In the genomic region with DNA sequence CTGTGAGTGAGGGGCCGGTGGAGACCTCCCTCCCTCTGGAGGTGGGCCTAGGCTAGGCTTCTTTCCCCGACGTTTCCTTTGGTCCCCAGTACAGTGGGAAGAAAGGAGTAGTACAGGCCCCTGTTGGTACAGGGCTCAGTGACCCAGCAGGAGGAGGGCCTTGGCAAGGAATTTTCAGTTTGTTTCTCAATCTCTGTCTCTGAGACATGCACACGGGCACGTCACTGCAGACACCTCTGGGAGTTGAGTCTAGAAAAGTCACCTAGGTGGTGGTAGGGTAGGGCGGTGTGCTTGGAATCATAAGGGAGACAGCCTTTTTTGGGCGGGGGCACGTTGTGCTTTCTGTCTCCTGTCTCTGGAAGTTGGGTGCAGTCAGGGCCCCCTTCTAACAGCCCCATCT, we compare ENCODE assay signal across 9 mouse cellular contexts. TPM values are rescaled to one million over a fixed set of nuclear protein-coding genes. Genes with fewer than 3 reads are reported as not detected.
DNase-seq lines count a peak whose midpoint lies in the region; ATAC-seq lines count a peak whose summit lies in the region.
"Had no signal": no experiment of that assay in that cellular context is flagged by ENCODE, and none has a peak within 500 bp of the region (broad histone marks: within the 10 kb centered on the region; RNA-seq: fewer than 3 reads in every experiment).

No protein-coding gene starts in this region.

- DNase-seq in adrenal gland, adult (ENCODE audit: inconsistent age in 2 of 2, low spot score in 1 of 2): peak; percentile 53 to 88
- DNase-seq in adrenal gland, postnatal 25 days: no peak
- peak; percentile 68 for DNase-seq in NIH3T3 (ENCODE audit: low read depth)
- no peak for DNase-seq in limb, embryonic 10.5 days (ENCODE audit: low spot score)
- peak; percentile 4 for DNase-seq in naive thymus-derived CD4-positive, alpha-beta T cell, adult 2 months (ENCODE audit: low read depth)
- no peak for DNase-seq in c-Kit-positive CD71-positive TER-119-positive erythroid progenitor cells, embryonic 14.5 days (ENCODE audit: low spot score)

- WGBS in heart, embryonic 12.5 days: 14% methylated on average over 8 of the region's 8 CpGs
- 18% methylated on average over 8 of the region's 8 CpGs for whole genome bisulfite sequencing in limb, embryonic 10.5 days

- no peaks in the 10 kb centered on the region for H3K27me3 ChIP-seq in heart, embryonic 12.5 days (replicated peaks)
- no peaks in the 10 kb centered on the region for H3K27me3 ChIP-seq in limb, embryonic 10.5 days (ENCODE audit: low read depth, poor library complexity, severe bottlenecking)

- peak overlapping the region; percentile 95 for H3K27ac ChIP-seq in heart, embryonic 12.5 days (ENCODE audit: poor library complexity, severe bottlenecking)
- H3K27ac ChIP-seq in limb, embryonic 10.5 days: peak overlapping the region; percentile 96
- H3K27ac ChIP-seq: macrophage had no signal

- H3K9me3 ChIP-seq in heart, embryonic 12.5 days (replicated peaks): no peaks in the 10 kb centered on the region
- no peaks in the 10 kb centered on the region for H3K9me3 ChIP-seq in limb, embryonic 10.5 days (replicated peaks)

- peak overlapping the region; percentile 94 for H3K4me2 ChIP-seq in heart, embryonic 12.5 days

- ATAC-seq in heart, embryonic 12.5 days (ENCODE audit: insufficient number of reproducible peaks, low FRiP score): no peak
- ATAC-seq in inflammation-experienced regulatory T-cells, adult 6 months: no peak

- H3K9ac ChIP-seq in heart, embryonic 12.5 days: peak overlapping the region; percentile 98; the same call in 1 of the 2 replicates

- H3K36me3 ChIP-seq in heart, embryonic 12.5 days: no peaks in the 10 kb centered on the region
- H3K36me3 ChIP-seq in limb, embryonic 10.5 days: peaks cover 16% of the 10 kb centered on the region

- no peak overlapping the region; the same call in 1 of the 2 replicates for H3K4me3 ChIP-seq in heart, embryonic 12.5 days
- H3K4me3 ChIP-seq in limb, embryonic 10.5 days: peak overlapping the region; percentile 94

- peaks cover 95% of the 10 kb centered on the region for H3K4me1 ChIP-seq in heart, embryonic 12.5 days (replicated peaks)
- peaks cover 100% of the 10 kb centered on the region for H3K4me1 ChIP-seq in limb, embryonic 10.5 days

RNA-seq across cellular contexts. Expression of gene Bcl9l, which starts 5.8 kb away (rescaled TPM):
- total RNA-seq in adrenal gland, postnatal 25 days (2021): 56.0 and 82.0 TPM in 2 replicates
- 11.3 and 12.3 TPM in 2 replicates for polyA plus RNA-seq in heart, embryonic 12.5 days (2016; fragmentation: Nextera tagmentation; extraction: Ambion mirVana)
- polyA plus RNA-seq in limb, embryonic 10.5 days (2016; fragmentation: Nextera tagmentation; extraction: Ambion mirVana): 9.0 and 12.1 TPM in 2 replicates
- 10 to 100 TPM; 11.1 to 12.4 (median 12.2) TPM for polyA plus RNA-seq in inflammation-experienced regulatory T-cells, adult 6 months (2017; shearing (Covaris generic))

RNA-seq across cellular contexts. Expression of gene Upk2, which starts 33.6 kb away (rescaled TPM):
- not detected in 2 replicates for total RNA-seq in adrenal gland, postnatal 25 days (2021)
- 0.42 TPM in 1 of 2 replicates, not detected in the other for polyA plus RNA-seq in heart, embryonic 12.5 days (2016; fragmentation: Nextera tagmentation; extraction: Ambion mirVana)
- polyA plus RNA-seq in limb, embryonic 10.5 days (2016; fragmentation: Nextera tagmentation; extraction: Ambion mirVana): 0.36 TPM in 1 of 2 replicates, not detected in the other
- polyA plus RNA-seq in inflammation-experienced regulatory T-cells, adult 6 months (2017; shearing (Covaris generic)): not detected
- polyA plus RNA-seq: macrophage had no signal

RNA-seq across cellular contexts. Expression of gene Foxr1, which starts 47.5 kb away (rescaled TPM):
- not detected in 2 replicates for total RNA-seq in adrenal gland, postnatal 25 days (2021)
- not detected in 2 replicates for polyA plus RNA-seq in heart, embryonic 12.5 days (2016; fragmentation: Nextera tagmentation; extraction: Ambion mirVana)
- polyA plus RNA-seq in limb, embryonic 10.5 days (2016; fragmentation: Nextera tagmentation; extraction: Ambion mirVana): not detected in 2 replicates
- polyA plus RNA-seq in inflammation-experienced regulatory T-cells, adult 6 months (2017; shearing (Covaris generic)): under 1 TPM in 2 of 3 experiments, not detected in 1; 0.17 to 0.72 TPM
- polyA plus RNA-seq: macrophage had no signal

Comparison
In these comparisons a context has a peak if more than half of its experiments do, and no peak if none do; other contexts are left out.
1. DNase-seq: peak in adrenal gland, adult (2 of 2), NIH3T3 (single experiment) and naive thymus-derived CD4-positive, alpha-beta T cell, adult 2 months (single experiment); none in adrenal gland, postnatal 25 days (single experiment), limb, embryonic 10.5 days (single experiment) and c-Kit-positive CD71-positive TER-119-positive erythroid progenitor cells, embryonic 14.5 days (single experiment).